Comparison of ENCODE assay signal across 19 mouse cellular contexts in genomic region chr6:54700516-54700915, GRCm38 (mm10). TPM values are rescaled to one million over a fixed set of nuclear protein-coding genes. Genes with fewer than 3 reads are reported as not detected.
DNase-seq lines count a peak whose midpoint lies in the region; ATAC-seq and TF ChIP-seq lines count a peak whose summit lies in the region.
"Had no signal": no experiment of that assay in that cellular context is flagged by ENCODE, and none has a peak within 500 bp of the region (broad histone marks: within the 10 kb centered on the region; RNA-seq: fewer than 3 reads in every experiment).

No protein-coding gene starts in this region.

- no peaks in the 10 kb centered on the region for H3K9me3 ChIP-seq in intestine, embryonic 14.5 days (ENCODE audit: control insufficient read depth, low read length)
- no peaks in the 10 kb centered on the region for H3K9me3 ChIP-seq in intestine, postnatal 0 days (ENCODE audit: control insufficient read depth)
- H3K9me3 ChIP-seq in kidney, embryonic 15.5 days (replicated peaks): no peaks in the 10 kb centered on the region
- H3K9me3 ChIP-seq: embryonic facial prominence, embryonic 12.5 days; forebrain, embryonic 12.5 days had no signal

- peaks cover 28% of the 10 kb centered on the region for H3K27me3 ChIP-seq in intestine, embryonic 14.5 days (replicated peaks; ENCODE audit: control insufficient read depth, insufficient read depth, low read length)
- H3K27me3 ChIP-seq in intestine, postnatal 0 days (replicated peaks; ENCODE audit: control insufficient read depth, insufficient read depth, low read length): no peaks in the 10 kb centered on the region; the same call in 1 of the 2 replicates
- H3K27me3 ChIP-seq in kidney, embryonic 15.5 days: peaks cover 49% of the 10 kb centered on the region
- H3K27me3 ChIP-seq in testis, adult 2 months (ENCODE audit: control insufficient read depth, insufficient read depth, low read length): no peaks in the 10 kb centered on the region
- H3K27me3 ChIP-seq: Patski had no signal

- 91% methylated on average over 2 of the region's 2 CpGs for WGBS in intestine, embryonic 14.5 days
- WGBS in intestine, postnatal 0 days: 85% methylated on average over 2 of the region's 2 CpGs
- WGBS in kidney, embryonic 15.5 days: 88% methylated on average over 2 of the region's 2 CpGs

- TF ChIP-seq POLR2A in testis, adult 2 months (IDR thresholded peaks at IDR 0.05; ENCODE audit: control insufficient read depth, low read depth, low read length): no peak

- H3K36me3 ChIP-seq in intestine, embryonic 14.5 days (ENCODE audit: control insufficient read depth, insufficient read depth, low read length): no peaks in the 10 kb centered on the region
- H3K36me3 ChIP-seq in intestine, postnatal 0 days (ENCODE audit: control insufficient read depth, insufficient read depth): no peaks in the 10 kb centered on the region
- no peaks in the 10 kb centered on the region for H3K36me3 ChIP-seq in kidney, embryonic 15.5 days
- H3K36me3 ChIP-seq in testis, adult 2 months (ENCODE audit: control insufficient read depth, insufficient read depth, low read length): no peaks in the 10 kb centered on the region
- H3K36me3 ChIP-seq: embryonic facial prominence, embryonic 12.5 days; forebrain, embryonic 12.5 days; heart, embryonic 12.5 days had no signal

- DNase-seq in intestine, embryonic 14.5 days (ENCODE audit: low spot score): peak; percentile 36
- DNase-seq in kidney, adult 8-10 months: peak; percentile 54 to 72
- DNase-seq in testis, postnatal 14 days (ENCODE audit: low spot score): no peak
- no peak for DNase-seq in retina, postnatal 1 day
- DNase-seq: adrenal gland, postnatal 14 days; cerebellum, adult 11-12 months; cerebellum, adult 9-10 months; cerebellum, postnatal 25 days; forebrain, postnatal 0 days; gastrocnemius, postnatal 14 days; heart, postnatal 36 days had no signal

- H3K4me3 ChIP-seq in intestine, embryonic 14.5 days (ENCODE audit: low read depth, low read length): no peak overlapping the region
- H3K4me3 ChIP-seq in intestine, postnatal 0 days (ENCODE audit: low read depth, low read length): no peak overlapping the region
- H3K4me3 ChIP-seq in kidney, embryonic 15.5 days (replicated peaks): no peak overlapping the region
- peak overlapping the region; percentile 24; the same call in 1 of the 2 replicates for H3K4me3 ChIP-seq in testis, adult 2 months (ENCODE audit: control insufficient read depth, low read depth, low read length)
- H3K4me3 ChIP-seq: embryonic facial prominence, embryonic 12.5 days; heart, embryonic 12.5 days had no signal

- H3K27ac ChIP-seq in intestine, embryonic 14.5 days (ENCODE audit: low read depth): no peak overlapping the region
- H3K27ac ChIP-seq in intestine, postnatal 0 days (ENCODE audit: low read depth, low read length): no peak overlapping the region
- H3K27ac ChIP-seq in kidney, embryonic 15.5 days: no peak overlapping the region
- H3K27ac ChIP-seq in testis, adult 2 months (ENCODE audit: control insufficient read depth, insufficient read depth, low read depth, low read length): no peak overlapping the region
- H3K27ac ChIP-seq: embryonic facial prominence, embryonic 12.5 days; forebrain, embryonic 12.5 days had no signal

- ATAC-seq in intestine, embryonic 14.5 days (replicated peaks; ENCODE audit: low FRiP score, low TSS enrichment, low read depth): no peak
- ATAC-seq in intestine, postnatal 0 days: no peak
- no peak for ATAC-seq in kidney, embryonic 15.5 days (replicated peaks; ENCODE audit: low FRiP score)
- ATAC-seq: activated CD4-positive, CD25-positive, alpha-beta regulatory T cell, adult 4 months; forebrain, postnatal 0 days; Patski had no signal

- peaks cover 4% of the 10 kb centered on the region; the same call in 1 of the 2 replicates for H3K4me1 ChIP-seq in intestine, embryonic 14.5 days (replicated peaks; ENCODE audit: control insufficient read depth, insufficient read depth, low read length)
- 0 out of 2 replicates have a peak, but pooled peaks cover 7% of the 10 kb centered on the region for H3K4me1 ChIP-seq in intestine, postnatal 0 days (replicated peaks; ENCODE audit: control insufficient read depth, insufficient read depth, low read length)
- H3K4me1 ChIP-seq in kidney, embryonic 15.5 days: peaks cover 28% of the 10 kb centered on the region
- H3K4me1 ChIP-seq in testis, adult 2 months (ENCODE audit: control insufficient read depth, insufficient read depth, low read length): peaks cover 10% of the 10 kb centered on the region

- TF ChIP-seq CTCF in intestine, postnatal 0 days (IDR thresholded peaks at IDR 0.05; ENCODE audit: low read depth): no peak
- TF ChIP-seq CTCF in testis, adult 2 months (IDR thresholded peaks at IDR 0.05; ENCODE audit: control insufficient read depth, insufficient read depth, insufficient replicate concordance, low read depth, low read length): no peak

- H3K4me2 ChIP-seq in intestine, embryonic 14.5 days (ENCODE audit: low read length): no peak overlapping the region
- no peak overlapping the region for H3K4me2 ChIP-seq in intestine, postnatal 0 days (replicated peaks; ENCODE audit: low read depth)
- no peak overlapping the region for H3K4me2 ChIP-seq in kidney, embryonic 15.5 days

- no peak overlapping the region for H3K9ac ChIP-seq in intestine, embryonic 14.5 days (ENCODE audit: low read length)
- H3K9ac ChIP-seq in intestine, postnatal 0 days (ENCODE audit: low read depth, low read length): no peak overlapping the region
- H3K9ac ChIP-seq in kidney, embryonic 15.5 days: no peak overlapping the region
- H3K9ac ChIP-seq: embryonic facial prominence, embryonic 12.5 days; forebrain, embryonic 12.5 days; heart, embryonic 12.5 days had no signal

RNA-seq across cellular contexts. Expression of gene Mturn, which starts 19.1 kb away (rescaled TPM):
- polyA plus RNA-seq in intestine, embryonic 14.5 days (2014; fragmentation: Nextera tagmentation; extraction: Ambion mirVana): 9.9 and 10.4 TPM in 2 replicates
- polyA plus RNA-seq in intestine, postnatal 0 days (2015; fragmentation: Nextera tagmentation; extraction: Ambion mirVana): 2.5 and 3.2 TPM in 2 replicates
- polyA plus RNA-seq in kidney, embryonic 15.5 days (2015; fragmentation: Nextera tagmentation; extraction: Ambion mirVana): 6.0 and 6.9 TPM in 2 replicates
- 5.6 and 7.2 TPM in 2 replicates for polyA plus RNA-seq in testis, adult 2 months (2012; rRNA removed)

Comparison
In these comparisons a context has a peak if more than half of its experiments do, and no peak if none do; other contexts are left out.
1. DNase-seq: peak in intestine, embryonic 14.5 days (single experiment) and kidney, adult 8-10 months (2 of 2); none in testis, postnatal 14 days (single experiment) and retina, postnatal 1 day (single experiment).